Mouse (Mus musculus) megakaryocyte, embryonic 14.5 days (primary cell): Measurements from ENCODE around the gene Mob4.

Experiments
- FLI1 ChIP-seq: IDR thresholded peaks from 2 replicates; pipeline ENCODE4 v1.6.1; 2012; ENCODE audit warnings: low read length, inconsistent platforms, mixed read lengths
- GATA1 ChIP-seq: IDR thresholded peaks from 3 replicates; pipeline ENCODE4 v1.6.1; 2012; ENCODE audit warnings: mixed read lengths, low read length, inconsistent platforms, borderline replicate concordance

DNA sequence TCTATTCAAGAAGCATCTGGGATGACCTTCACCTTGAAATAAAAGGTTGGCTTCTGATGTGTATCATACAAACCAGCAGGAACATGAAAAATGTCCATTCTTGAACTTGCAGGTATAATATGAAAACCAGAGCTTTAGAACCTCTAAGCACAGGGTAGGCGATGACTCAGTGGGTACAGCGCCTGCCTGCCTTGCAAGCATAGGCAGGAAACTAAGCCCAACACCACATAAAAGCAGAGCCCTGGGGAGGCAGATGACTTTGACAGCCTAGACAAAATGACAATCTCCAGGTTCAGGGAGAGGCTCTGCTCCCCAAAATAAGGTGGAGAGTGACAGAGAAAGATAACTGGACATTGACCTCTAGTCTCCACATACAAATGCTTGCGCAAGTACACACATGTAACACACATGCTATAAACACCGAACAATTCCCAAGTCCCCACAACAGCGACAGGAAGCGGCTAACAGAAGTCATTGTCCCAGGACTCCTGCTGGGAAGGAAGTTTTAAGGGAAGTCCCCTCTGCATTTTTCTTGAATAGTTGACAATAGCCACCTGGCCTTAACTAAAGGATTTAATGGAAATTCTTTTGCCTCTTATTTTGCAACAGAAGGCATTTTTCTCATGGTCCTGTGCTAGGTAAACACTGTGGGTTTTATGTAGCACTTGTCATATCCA, 65.4 kb downstream of the Mob4 start:
- no peak for TF ChIP-seq GATA1
- no peak for TF ChIP-seq FLI1
